Mouse (Mus musculus): Measurements from ENCODE around the gene Tmigd3. TPM values are rescaled to one million over a fixed set of nuclear protein-coding genes. Genes with fewer than 3 reads are reported as not detected.
"Not testable (repeated sequence)": the region's sequence is repeated elsewhere in the genome, so short reads cannot be mapped to it uniquely, and the experiment has no call there.

The Tmigd3 gene
- total and polyA plus RNA-seq, 2 experiments from 2014 or later, result 0.33 TPM; not detected in 1

DNA sequence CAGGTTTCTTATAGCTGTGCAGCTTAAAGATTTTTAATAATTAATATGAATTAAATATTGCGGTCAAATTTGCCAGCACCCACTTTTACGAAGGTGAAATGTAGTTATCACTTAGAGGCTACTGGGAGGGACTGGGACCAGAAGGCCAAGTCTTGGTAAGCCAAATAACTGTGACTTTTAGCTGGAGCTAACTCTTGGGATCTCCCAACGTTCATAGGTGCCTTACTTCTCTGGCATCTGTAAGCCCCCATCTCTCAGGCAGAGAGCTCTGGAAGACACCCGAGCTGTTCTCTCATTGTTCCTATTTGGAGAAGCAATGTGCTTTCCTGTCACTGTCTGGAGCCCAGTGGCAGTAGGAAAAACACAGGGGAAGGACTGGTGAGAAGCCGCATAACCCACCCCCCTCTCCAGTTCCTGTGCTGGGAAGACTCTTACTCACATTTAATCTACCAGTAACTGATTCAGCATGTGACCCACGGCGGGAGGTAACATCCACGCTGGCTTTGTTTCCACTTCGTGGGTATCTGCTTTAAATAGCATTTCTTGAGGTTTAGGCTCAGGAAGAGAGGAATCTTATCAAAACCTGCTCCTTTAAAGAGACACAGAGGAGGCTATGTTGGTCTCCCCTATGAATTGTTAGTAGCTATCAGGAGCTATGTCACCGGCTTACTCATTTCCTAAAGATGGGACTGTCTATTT is 47.1 kb downstream of the Tmigd3 start:
- Histone ChIP-seq H3K4me2 (ENCODE audit: low read depth, low read length) (no peak overlapping the region), H3K9ac (replicated peaks; ENCODE audit: low read depth, low read length) (no peak overlapping the region), H3K4me3 (ENCODE audit: low read depth, low read length) (no peak overlapping the region), H3K27me3 (ENCODE audit: control insufficient read depth, insufficient read depth, low read length) (no peaks in the 10 kb centered on the region), H3K9me3 (replicated peaks; ENCODE audit: control insufficient read depth, low read length) (no peaks in the 10 kb centered on the region), H3K36me3 (replicated peaks; ENCODE audit: control insufficient read depth, insufficient read depth, low read length) (no peaks in the 10 kb centered on the region), H3K4me1 (ENCODE audit: control insufficient read depth, insufficient read depth) (peaks cover 18% of the 10 kb centered on the region), H3K27ac (ENCODE audit: low read depth) (0 out of 2 replicates have a peak overlapping the region, but pooled peaks have one; percentile 7)
- peak; percentile 18 for DNase-seq (ENCODE audit: low spot score)
- TF ChIP-seq EP300 (IDR thresholded peaks at IDR 0.05; ENCODE audit: low read depth), result no peak
- no peak for TF ChIP-seq CTCF (IDR thresholded peaks at IDR 0.05; ENCODE audit: low read depth)
- 35% methylated on average over 10 of the region's 10 CpGs for WGBS
- ATAC-seq (ENCODE audit: insufficient read depth, low read depth), result peak; percentile 46

DNA sequence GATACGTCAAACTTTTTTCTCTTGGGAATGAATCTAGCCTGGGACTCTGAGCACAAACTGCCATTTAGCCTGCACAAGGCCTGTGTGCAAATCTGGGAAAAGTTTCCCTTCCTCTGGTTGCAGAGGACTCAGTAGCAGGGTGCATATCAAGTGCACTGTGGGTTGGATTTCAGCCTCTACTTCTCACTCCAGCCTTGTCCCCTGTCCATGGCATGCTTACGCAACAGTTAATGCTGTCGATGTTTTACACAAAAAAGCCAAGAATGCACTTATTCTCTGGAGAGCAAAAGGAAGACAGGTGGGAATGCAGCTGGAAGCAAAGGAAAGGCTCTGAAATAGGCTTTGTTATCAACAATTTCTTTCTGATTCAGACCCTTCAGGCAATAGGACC is 47.6 kb downstream of the Tmigd3 start:
- ATAC-seq (ENCODE audit: insufficient read depth, low read depth), result no peak
- no peak overlapping the region for H3K9ac ChIP-seq (replicated peaks; ENCODE audit: low read depth, low read length)
- H3K27ac ChIP-seq (ENCODE audit: low read depth), result peak overlapping the region; percentile 7; the same call in 1 of the 2 replicates
- WGBS, result 55% methylated on average over 3 of the region's 3 CpGs
- no peak overlapping the region for H3K4me2 ChIP-seq (ENCODE audit: low read depth, low read length)
- H3K4me3 ChIP-seq (ENCODE audit: low read depth, low read length), result no peak overlapping the region
- no peaks in the 10 kb centered on the region for H3K9me3 ChIP-seq (replicated peaks; ENCODE audit: control insufficient read depth, low read length)
- no peak for TF ChIP-seq EP300 (IDR thresholded peaks at IDR 0.05; ENCODE audit: low read depth)
- no peak for TF ChIP-seq CTCF (IDR thresholded peaks at IDR 0.05; ENCODE audit: low read depth)
- H3K4me1 ChIP-seq (ENCODE audit: control insufficient read depth, insufficient read depth), result peaks cover 16% of the 10 kb centered on the region
- H3K27me3 ChIP-seq (ENCODE audit: control insufficient read depth, insufficient read depth, low read length), result no peaks in the 10 kb centered on the region
- DNase-seq (ENCODE audit: low spot score), result no peak
- H3K36me3 ChIP-seq (replicated peaks; ENCODE audit: control insufficient read depth, insufficient read depth, low read length), result no peaks in the 10 kb centered on the region

DNA sequence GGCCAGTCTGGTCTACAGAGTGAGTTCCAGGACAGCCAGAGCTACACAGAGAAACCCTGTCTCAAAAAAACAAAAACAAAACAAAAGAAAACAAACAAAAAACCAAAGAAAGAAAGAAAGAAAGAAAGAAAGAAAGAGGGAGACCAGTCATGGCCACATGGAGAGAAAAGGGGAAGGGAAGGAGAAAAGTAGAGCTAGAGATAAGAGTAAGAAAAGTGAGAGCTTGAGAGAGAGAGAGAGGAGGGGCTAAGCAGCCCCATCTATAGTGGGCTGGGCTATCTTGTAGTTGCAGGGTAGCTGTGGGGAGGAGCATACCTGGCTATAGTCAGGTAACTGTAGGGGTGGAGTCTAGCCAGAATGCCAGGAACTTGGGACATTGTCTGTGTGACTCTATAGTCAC is 50.0 kb downstream of the Tmigd3 start:
- H3K27ac ChIP-seq (ENCODE audit: low read depth); DNase-seq (ENCODE audit: low spot score); H3K9ac ChIP-seq (replicated peaks; ENCODE audit: low read depth, low read length); H3K4me3 ChIP-seq (ENCODE audit: low read depth, low read length); H3K4me1 ChIP-seq (ENCODE audit: control insufficient read depth, insufficient read depth); H3K36me3 ChIP-seq (replicated peaks; ENCODE audit: control insufficient read depth, insufficient read depth, low read length); ATAC-seq (ENCODE audit: insufficient read depth, low read depth); H3K9me3 ChIP-seq (replicated peaks; ENCODE audit: control insufficient read depth, low read length); H3K4me2 ChIP-seq (ENCODE audit: low read depth, low read length); H3K27me3 ChIP-seq (ENCODE audit: control insufficient read depth, insufficient read depth, low read length): not testable (repeated sequence)

GRCm38 (mm10) chr3:105921959-105922358 is 51.3 kb downstream of the Tmigd3 start:
- no peaks in the 10 kb centered on the region for H3K36me3 ChIP-seq (replicated peaks; ENCODE audit: control insufficient read depth, insufficient read depth, low read length)
- no peaks in the 10 kb centered on the region for H3K4me1 ChIP-seq (ENCODE audit: control insufficient read depth, insufficient read depth)
- no peaks in the 10 kb centered on the region for H3K27me3 ChIP-seq (ENCODE audit: control insufficient read depth, insufficient read depth, low read length)
- H3K4me2 ChIP-seq (ENCODE audit: low read depth, low read length), result no peak overlapping the region
- H3K4me3 ChIP-seq (ENCODE audit: low read depth, low read length), result no peak overlapping the region
- no peak overlapping the region for H3K9ac ChIP-seq (replicated peaks; ENCODE audit: low read depth, low read length)
- H3K27ac ChIP-seq (ENCODE audit: low read depth), result no peak overlapping the region
- H3K9me3 ChIP-seq (replicated peaks; ENCODE audit: control insufficient read depth, low read length), result no peaks in the 10 kb centered on the region
- ATAC-seq (ENCODE audit: insufficient read depth, low read depth), result no peak
- no peak for DNase-seq (ENCODE audit: low spot score)
- TF ChIP-seq CTCF (IDR thresholded peaks at IDR 0.05; ENCODE audit: low read depth) (no peak), EP300 (IDR thresholded peaks at IDR 0.05; ENCODE audit: low read depth) (no peak)
- 64% methylated on average over 2 of the region's 2 CpGs for WGBS

GRCm38 (mm10) chr3:105924616-105925015 is 53.9 kb downstream of the Tmigd3 start:
- Histone ChIP-seq H3K36me3 (replicated peaks; ENCODE audit: control insufficient read depth, insufficient read depth, low read length) (no peaks in the 10 kb centered on the region), H3K9ac (replicated peaks; ENCODE audit: low read depth, low read length) (no peak overlapping the region), H3K27ac (ENCODE audit: low read depth) (no peak overlapping the region), H3K9me3 (replicated peaks; ENCODE audit: control insufficient read depth, low read length) (no peaks in the 10 kb centered on the region), H3K4me2 (ENCODE audit: low read depth, low read length) (no peak overlapping the region), H3K27me3 (ENCODE audit: control insufficient read depth, insufficient read depth, low read length) (no peaks in the 10 kb centered on the region), H3K4me3 (ENCODE audit: low read depth, low read length) (no peak overlapping the region), H3K4me1 (ENCODE audit: control insufficient read depth, insufficient read depth) (no peaks in the 10 kb centered on the region)
- WGBS, result 73% methylated on average over 9 of the region's 9 CpGs
- ATAC-seq (ENCODE audit: insufficient read depth, low read depth) (no peak), DNase-seq (ENCODE audit: low spot score) (no peak)
- TF ChIP-seq EP300 (IDR thresholded peaks at IDR 0.05; ENCODE audit: low read depth), result no peak
- no peak for TF ChIP-seq CTCF (IDR thresholded peaks at IDR 0.05; ENCODE audit: low read depth)

GRCm38 (mm10) chr3:105927561-105928194 is 57.0 kb downstream of the Tmigd3 start:
- Histone ChIP-seq H3K27me3 (ENCODE audit: control insufficient read depth, insufficient read depth, low read length) (no peaks in the 10 kb centered on the region), H3K4me1 (ENCODE audit: control insufficient read depth, insufficient read depth) (no peaks in the 10 kb centered on the region), H3K9me3 (replicated peaks; ENCODE audit: control insufficient read depth, low read length) (no peaks in the 10 kb centered on the region), H3K27ac (ENCODE audit: low read depth) (no peak overlapping the region), H3K9ac (replicated peaks; ENCODE audit: low read depth, low read length) (no peak overlapping the region), H3K36me3 (replicated peaks; ENCODE audit: control insufficient read depth, insufficient read depth, low read length) (no peaks in the 10 kb centered on the region), H3K4me3 (ENCODE audit: low read depth, low read length) (no peak overlapping the region), H3K4me2 (ENCODE audit: low read depth, low read length) (no peak overlapping the region)
- no peak for ATAC-seq (ENCODE audit: insufficient read depth, low read depth)
- WGBS, result 82% methylated on average over 7 of the region's 7 CpGs
- no peak for DNase-seq (ENCODE audit: low spot score)
- TF ChIP-seq EP300 (IDR thresholded peaks at IDR 0.05; ENCODE audit: low read depth), result no peak
- TF ChIP-seq CTCF (IDR thresholded peaks at IDR 0.05; ENCODE audit: low read depth), result no peak
